Mouse (Mus musculus): Measurements from ENCODE around the gene Zcchc4. TPM values are rescaled to one million over a fixed set of nuclear protein-coding genes. Genes with fewer than 3 reads are reported as not detected.

Gene Zcchc4
- polyA plus RNA-seq, 1 experiment from 2014 or later, result 15.4 TPM

Other genes starting within 250 kb of the Zcchc4 start
- 0.92 and 1.3 TPM in 2 replicates for gene Lgi2, start 208.9 kb upstream of the Zcchc4 start, polyA plus RNA-seq (2014; fragmentation: Nextera tagmentation; extraction: Ambion mirVana)
- gene Sepsecs, start 105.7 kb upstream of the Zcchc4 start, polyA plus RNA-seq (2014; fragmentation: Nextera tagmentation; extraction: Ambion mirVana), result 8.0 and 8.7 TPM in 2 replicates
- gene Pi4k2b, start 33.8 kb upstream of the Zcchc4 start, polyA plus RNA-seq (2014; fragmentation: Nextera tagmentation; extraction: Ambion mirVana), result 20.1 and 21.4 TPM in 2 replicates
- 133 and 141 TPM in 2 replicates for gene Anapc4, start 58.6 kb downstream of the Zcchc4 start, polyA plus RNA-seq (2014; fragmentation: Nextera tagmentation; extraction: Ambion mirVana)

Data from midbrain, embryonic 11.5 days (tissue).